Mouse (Mus musculus): Measurements from ENCODE around the gene Krtap9-3.

GRCm38 (mm10) chr11:99581564-99581963, 16.3 kb downstream of the Krtap9-3 start:
- TF ChIP-seq TAL1 (IDR thresholded peaks at IDR 0.05; ENCODE audit: low read length) (no peak), GATA1 (IDR thresholded peaks at IDR 0.05; ENCODE audit: low read length) (no peak)
